Mouse (Mus musculus): ENCODE results near the gene Naa35.

Gene Naa35

DNA sequence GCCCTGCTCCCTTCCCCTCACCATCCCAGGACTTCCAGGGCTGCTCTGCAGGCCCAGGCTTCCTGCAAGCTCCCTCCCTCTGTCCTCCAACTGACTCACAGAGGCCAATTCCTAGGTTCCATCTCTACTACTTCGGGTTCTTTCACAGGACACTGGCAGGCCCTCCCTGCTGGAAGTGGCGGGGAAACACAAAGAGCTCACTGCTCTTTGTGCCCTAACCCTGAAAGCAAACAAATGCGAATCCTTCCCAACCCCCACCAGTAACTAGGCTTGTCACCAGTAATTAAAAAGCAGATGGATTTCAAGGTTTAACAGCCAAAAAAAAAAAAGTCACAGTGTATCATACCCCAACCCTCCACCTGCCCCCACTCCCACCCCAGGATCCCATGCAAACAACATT, 89.2 kb downstream of the Naa35 start:
- DNase-seq = peak; percentile 39

DNA sequence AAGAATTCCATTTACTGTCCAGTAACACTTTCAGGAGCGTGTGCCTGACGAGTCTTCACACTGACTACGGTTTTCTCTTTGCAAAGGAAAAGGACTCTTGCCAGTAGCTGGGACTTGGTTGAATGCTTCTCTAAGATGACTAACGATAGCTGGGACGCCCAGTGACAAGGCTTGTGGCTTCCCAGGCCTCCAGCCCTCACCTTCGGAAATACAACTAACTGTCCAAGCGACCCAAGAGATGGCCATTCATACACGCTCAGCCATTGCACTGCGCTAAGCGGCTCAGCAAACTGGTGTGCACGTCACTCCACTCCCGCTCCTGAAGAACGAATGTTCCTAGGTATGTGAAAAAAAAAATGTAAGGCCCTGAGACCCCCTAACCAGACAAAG, 89.7 kb downstream of the Naa35 start:
- DNase-seq = peak; percentile 61

DNA sequence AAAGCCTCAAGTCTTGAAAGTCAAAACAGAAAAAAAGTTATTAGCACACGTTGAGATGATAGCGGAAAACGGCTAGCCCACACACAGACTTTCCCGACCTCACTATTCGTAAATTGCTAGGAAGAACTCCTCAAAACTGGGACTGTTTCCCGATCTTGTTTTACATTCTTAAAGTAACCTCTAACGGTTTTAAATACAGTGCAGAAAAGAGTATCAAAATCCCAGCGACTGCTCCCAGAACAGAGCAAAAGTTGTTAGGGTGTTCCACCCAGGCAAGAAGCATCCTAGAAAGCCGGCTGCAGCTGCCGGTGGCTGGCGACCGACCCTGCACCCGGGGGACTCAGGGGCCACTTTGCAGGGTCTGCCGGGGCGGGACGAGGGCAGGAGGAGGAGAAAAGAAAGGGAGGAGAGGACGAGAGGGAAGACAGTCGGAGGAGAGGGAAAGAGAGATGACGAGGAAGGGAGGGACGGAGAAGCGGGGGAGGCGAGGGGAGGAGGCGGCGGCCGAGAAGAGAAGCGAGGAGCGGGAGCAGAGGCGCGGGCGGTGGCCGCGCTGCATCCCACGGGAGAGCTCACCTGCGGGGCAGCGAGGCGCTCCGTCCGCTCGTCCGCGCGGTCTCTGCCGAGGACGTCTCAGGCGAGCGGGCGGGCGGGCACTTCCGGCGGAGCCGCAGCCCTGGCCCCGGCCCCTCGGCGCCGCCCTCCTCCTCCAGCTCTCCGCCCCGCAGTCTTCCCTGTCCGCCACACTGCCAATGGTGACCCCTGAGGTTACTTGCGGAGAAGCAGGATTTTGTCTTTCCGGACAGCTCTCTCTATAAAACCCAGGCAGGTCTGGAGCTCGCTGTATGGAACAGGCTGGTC, 90.3 kb downstream of the Naa35 start, which contains the start of gene Golm1:
Gene Golm1, minus strand, starts transcription at position 661 of the 861 bp plus-strand sequence.
- peak; percentile 88 for DNase-seq

DNA sequence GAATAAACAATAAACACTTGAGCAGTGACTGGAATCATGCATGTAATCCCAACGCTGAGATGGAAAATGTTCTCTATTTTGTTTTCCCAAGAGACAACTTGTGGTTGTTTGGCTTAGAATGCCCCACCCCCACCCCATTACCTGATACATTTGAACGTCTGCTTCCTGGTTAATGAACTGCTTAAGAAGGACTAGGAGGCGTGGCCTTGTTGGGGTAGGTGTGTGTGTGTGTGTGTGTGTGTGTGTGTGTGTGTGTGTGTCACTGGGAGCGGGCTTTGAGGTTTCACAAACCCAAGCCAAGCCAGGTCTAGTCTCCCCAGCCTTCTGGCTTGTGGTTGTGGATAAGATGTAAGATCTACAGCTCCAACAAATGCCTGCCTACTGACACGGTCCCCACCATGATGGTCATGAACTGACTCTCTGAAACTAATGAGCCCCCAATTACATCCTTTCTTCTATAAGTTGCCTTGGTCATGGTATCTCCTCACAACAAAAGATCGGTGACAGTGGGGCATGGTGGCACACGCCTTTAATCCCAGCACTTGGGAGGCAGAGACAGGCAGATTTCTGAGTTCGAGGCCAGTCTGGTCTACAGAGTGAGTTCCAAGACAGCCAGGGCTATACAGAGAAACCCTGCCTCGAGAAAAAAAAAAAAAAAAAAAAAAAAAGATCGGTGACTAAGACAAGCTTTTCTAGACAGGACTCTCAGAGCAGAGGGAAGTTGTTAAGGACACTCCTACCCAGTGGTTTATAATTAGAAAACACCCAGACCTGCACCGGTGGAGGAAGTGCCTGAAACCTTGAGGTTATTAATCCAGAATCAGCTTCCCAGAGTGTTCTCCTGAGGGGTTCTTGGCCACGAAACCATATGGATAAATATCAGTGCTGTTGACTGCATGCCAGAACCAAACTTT, 91.5 kb downstream of the Naa35 start:
- no peak for DNase-seq

DNA sequence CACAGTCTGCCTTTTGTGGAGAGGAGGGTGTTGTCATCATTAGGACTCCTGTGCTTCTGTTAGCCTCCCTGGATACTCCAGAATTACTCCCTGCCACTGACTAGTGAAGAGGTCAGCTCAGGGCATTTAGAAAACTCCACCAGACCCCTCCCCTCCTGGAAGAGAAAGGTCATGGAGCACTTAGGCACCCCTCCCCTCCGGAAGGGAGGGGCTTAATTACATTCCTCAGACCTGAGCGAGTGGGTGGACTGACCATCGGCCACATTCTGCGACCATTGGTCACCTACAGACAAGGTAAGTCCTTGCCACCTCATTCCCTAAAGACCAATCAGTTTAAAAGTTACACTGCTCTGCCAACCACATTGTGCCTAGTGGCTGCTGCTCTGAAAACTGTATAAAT, 94.2 kb downstream of the Naa35 start:
- DNase-seq = no peak

DNA sequence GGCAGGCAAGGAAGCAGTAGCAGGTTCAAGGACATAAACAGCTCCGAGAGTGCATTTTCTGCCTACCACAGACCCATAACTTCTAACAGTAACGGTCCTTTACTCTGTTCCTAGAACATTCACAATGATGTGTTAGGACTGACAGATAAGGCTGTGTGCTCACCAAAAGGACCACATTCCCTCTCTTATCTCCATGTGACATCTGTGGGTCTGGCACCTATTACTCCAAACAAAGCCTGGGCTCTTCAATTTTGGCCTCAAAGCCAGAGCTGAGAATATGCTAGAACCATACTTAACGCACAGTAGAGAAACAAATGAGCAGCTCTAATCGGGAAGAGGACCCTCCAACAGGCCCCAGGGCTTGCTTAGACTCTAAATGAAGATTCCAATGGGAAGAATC, 94.8 kb downstream of the Naa35 start:
- no peak for DNase-seq

DNA sequence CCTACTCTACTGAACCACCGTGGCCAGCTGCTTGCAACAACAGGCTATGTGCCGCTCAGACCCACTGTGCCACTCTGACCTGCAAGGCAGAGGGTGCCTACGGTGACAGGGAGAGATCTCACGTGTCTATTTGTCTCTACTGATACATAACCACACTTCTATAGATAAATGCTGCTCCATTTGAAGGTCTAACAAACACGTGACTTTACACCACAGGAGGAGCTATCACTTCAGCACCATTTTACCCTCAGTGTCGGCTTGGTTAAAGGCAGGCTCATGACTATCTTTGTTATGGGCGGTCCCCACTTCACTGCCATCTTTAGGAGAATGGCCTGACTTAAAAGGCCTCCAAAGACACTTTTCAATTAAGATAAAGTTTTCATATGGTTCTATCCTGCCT, 97.6 kb downstream of the Naa35 start:
- DNase-seq = peak; percentile 20

DNA sequence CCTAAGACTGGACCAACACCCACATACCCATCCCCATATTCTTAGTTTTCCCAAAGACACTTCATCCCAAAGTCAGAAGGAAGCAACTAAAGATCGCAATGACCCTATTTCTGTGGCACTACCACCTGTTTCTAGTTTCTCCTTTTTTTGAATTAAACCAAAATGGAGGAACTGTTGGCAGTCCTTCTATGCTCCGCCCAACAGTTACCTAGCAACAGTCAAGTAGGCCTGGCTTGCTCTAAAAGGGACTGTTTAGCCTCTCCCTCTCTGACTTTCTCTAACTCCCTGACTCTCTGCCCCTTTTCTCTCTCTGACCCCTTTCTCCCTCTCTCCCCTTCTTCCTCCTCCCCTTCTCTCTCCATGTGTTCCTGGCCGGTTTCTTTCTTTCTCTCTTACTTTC, 100.2 kb downstream of the Naa35 start:
- DNase-seq = no peak
